Mouse (Mus musculus): ENCODE measurements around the gene Stac3.

Stac3 gene

DNA sequence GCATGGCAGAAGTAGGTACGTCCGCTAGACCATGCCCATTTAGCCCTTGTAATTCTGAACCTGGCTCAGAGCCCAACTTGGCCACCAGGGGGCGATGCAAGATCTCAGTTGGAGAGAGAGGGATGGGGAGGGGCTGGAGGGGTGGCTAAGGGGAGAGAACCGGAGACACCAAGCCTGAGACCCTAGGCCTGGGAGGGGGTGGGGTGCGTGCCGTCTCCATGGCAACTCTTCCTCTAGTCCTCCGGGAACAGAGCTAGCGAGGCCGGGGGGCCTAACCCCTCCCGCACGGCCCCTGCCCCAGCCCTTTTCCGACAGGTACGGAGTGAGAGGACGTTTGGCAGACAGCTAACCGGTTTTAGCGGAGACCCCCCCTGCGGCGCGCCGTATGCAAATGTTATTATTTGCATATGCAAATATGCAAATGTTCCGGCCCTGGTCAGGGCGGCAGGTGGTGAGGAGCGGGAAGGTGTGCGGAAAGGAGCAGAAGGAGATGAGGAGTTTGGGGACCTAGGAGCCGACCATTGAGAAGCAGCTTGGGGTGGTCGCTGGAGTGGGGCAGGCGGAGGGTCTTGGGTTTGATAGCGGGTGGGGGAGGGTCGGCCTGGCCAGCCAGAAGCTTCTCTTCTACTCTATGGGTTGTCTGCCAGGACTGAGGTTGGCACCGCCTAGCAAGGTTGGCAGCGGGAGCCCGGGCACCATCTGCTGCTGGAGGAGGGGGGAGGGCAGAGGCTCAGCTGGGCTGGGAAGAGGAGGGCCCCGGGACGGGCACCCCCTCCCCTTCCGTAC, 7.8 kb downstream of the Stac3 start:
- peak; percentile 88 for DNase-seq (ENCODE audit: low read depth)

DNA sequence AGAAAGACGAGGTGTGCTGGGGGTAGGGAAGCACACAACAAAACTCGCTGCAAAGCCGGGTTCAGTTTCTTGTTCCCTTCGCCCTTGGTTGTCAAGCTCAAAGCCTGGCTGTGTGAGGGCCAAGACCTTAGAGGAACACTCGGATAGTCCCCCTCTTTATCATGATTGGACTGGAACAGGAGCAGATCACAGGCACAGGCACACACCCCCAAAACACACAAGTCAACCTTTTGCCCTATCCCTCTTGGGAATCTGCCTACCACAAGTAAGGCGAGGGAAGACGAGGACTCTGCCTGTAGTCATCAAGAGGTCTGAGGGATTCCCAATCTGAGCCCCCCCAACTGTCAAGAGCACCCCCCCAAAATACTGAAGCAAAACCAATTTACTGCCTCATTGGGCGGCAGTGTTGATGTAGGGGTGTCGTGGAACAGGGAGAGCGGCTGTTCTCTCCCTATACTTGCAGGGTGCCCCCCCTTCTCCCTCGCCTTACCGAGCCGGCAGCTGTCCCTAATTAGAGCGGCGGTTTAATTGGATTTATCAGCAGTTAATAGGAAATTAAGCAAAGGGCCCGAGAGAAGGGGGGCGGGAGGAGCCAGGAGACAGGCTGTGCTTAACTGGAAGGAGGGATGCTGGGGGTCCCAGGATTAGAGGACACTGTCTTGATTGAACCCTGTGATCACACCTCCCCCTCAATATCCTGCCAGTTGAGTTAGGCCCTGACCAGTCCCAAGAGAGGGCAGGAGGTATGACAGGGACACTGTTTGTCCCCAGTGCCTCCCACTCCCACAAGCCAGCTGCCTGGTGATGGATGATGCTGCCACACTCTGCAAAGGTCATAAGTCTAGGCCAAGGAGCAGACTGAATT, 8.6 kb downstream of the Stac3 start:
- no peak for DNase-seq (ENCODE audit: low read depth)

DNA sequence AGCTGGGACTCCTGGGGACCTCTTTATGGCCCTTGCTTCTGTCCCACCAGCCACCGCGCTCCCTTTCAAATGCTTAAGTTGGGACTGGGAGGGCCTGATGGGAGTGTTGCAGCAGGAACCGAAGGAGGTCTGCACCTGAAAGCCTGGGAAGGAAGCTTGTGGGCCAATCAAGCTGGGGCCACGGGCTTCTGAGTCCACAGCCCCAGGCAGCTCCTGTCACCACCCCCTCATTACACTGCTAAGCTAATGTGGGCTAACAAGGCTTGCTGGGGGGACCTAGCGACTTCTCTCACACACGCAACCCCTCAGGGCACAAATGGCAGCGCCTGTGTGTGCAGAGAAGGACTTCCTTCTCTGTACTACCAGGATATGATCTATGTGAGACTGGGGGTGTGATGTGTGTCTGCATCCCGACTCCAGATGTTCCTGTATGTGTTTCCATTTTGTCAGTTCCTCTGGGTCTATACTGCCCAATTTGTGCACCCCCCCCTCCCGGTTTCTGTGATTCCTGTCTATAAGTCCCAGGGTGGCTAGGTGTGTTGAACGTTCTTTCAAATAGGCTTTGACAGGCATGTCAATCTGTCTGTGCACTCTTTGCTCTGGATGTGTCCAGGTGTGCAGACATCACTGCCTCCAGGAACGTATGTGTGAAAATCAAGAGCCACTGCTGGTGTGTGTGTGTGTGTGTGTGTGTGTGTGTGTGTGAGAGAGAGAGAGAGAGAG, 9.6 kb downstream of the Stac3 start:
- DNase-seq (ENCODE audit: low read depth), result no peak

DNA sequence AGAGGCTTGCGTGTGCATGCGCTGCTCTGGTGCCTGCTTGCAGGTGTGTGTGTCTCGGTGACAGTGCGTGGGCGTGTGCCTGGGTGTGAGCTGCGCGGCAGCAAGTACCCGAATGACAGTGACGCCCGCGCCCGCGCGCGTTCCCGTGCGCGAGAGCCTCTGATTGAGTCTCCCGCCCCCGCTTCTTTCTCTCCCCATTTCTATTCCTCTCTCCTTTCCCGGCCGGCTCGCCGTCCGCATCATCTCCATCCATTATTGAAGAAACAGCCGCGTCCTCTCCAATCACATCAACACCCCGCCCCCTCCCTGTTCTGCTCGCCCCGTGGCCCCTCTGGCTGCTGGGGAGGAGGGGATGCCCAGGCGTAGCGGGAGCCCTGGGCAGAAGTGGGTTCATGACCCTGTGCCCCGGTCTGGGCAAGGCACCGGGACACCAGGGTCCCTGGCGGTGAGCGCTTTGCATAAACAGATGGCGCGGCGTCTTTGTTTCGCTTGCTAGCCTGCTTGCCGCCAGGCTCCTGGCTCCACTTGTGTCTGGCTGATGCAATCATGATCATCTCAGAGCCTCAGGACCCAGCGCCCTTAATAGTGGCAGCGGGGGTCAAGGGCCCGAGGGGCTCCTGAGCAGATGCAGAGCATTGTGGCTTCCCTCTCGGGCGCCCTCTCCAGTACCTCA, 10.3 kb downstream of the Stac3 start:
- no peak for DNase-seq (ENCODE audit: low read depth)

DNA sequence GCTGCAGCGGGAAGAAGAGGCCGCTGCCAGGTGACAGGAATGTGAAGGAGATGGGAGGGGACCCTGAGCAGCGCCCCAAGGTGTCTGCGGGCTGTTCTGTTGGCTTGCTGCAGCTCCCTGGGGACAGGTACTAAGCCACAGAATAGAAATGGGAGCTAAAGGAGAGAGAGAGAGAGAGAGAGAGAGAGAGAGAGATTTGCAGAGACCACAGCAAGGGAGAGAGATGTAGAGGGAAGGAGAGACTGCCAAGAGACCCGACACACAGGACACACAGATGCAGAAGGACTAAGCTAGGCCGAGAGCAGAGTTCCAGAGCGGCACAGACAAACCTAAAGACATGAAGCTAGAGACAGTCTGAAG, 10.8 kb downstream of the Stac3 start:
- no peak for DNase-seq (ENCODE audit: low read depth)

DNA sequence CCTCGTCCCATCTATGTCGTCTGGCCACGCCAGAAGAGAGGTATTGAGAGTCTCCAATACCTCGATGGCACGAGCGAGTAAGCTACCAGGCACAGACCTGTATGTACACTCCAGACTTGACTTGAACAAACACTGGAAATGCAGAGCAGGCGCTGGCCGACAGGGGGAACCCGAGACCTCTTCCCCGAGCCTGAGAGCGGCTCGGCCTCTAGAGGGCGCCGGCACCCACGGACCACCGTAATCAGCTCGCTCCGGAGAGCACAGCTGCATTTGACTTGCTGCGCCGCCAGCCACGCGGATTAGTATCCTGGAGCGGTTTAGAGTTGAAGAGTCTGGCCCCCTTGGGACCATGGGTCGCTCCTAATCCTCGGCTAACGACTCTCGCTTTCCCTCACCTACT, 11.3 kb downstream of the Stac3 start:
- DNase-seq (ENCODE audit: low read depth), result peak; percentile 86

DNA sequence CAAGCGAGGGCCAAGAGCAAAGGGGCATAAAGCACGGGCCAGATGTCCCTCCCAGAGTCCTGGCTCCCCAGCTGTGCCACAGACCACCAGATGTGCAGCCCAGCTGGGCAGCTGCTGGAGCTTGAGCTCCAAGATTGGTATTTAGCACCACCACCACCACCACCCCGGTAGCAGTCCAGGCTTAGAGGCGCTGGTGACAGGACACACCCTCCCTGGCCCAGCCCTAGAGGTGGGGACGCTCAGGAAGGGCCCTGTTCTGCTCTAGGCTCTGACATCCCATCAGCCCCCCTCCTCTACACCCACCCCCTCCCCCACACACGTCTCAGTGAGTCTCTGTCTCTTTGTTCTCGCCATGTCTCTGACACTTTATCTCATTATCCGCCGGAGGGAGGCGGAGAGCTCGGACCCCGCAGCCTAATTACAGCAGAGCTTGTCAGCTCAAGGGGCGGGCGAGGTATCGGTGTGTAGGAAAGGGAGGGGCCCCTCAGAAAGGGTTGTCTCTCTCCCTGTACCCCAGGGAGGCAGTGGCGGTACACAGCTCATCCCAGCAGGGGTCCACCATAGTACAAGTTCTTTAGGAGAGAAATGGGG, 12.1 kb downstream of the Stac3 start:
- DNase-seq (ENCODE audit: low read depth), result no peak

DNA sequence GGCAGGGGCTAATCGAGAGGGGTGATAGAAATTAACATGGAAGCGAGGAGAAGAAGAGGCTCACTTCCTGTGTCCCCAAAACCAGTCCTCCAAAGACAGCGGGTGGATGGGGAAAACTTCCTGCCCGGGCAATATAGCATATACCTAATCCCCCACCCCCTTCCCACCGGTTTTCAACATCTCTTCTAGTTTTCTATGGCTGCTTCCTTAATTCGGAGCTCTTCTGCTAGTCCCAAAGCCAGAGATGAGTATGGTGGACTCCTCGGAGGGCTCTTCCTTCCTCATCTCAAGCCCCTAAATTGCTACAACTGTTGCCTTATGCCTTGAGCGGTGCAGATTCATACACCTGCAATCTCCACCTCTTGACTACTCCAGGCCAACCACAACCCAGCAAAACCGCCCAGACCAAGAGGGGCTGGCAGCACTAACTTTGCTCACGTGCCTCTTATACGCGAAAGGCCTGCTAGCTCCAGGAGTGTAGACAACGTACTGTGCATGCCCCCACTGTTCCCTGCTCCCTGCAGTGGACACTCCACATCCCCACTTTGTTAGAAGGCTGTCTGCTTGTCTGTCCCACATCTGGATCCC, 12.7 kb downstream of the Stac3 start:
- DNase-seq (ENCODE audit: low read depth), result no peak

DNA sequence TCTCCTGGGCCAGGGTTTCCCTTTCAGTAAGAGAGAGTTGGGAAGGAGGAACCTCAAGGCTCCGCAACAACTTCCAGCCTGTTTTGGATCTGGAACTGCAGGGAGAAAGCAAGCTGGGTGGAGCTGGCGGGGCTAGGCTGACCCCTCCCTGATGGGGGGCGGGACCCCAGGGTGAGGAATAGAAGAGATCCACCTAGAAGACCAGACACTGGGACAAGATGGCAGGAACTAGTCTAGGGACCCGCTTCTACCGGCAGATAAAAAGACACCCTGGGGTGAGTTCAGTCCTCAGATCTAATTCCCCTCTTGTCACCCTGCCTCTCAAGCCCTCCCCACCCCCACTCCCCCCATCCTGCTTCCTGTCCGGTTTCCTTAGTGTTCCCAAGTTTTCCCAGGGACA, 13.3 kb downstream of the Stac3 start, which contains the start of gene Ndufa4l2:
Gene Ndufa4l2, plus strand, starts transcription at position 204 of the 400 bp plus-strand sequence.
- no peak for DNase-seq (ENCODE audit: low read depth)

DNA sequence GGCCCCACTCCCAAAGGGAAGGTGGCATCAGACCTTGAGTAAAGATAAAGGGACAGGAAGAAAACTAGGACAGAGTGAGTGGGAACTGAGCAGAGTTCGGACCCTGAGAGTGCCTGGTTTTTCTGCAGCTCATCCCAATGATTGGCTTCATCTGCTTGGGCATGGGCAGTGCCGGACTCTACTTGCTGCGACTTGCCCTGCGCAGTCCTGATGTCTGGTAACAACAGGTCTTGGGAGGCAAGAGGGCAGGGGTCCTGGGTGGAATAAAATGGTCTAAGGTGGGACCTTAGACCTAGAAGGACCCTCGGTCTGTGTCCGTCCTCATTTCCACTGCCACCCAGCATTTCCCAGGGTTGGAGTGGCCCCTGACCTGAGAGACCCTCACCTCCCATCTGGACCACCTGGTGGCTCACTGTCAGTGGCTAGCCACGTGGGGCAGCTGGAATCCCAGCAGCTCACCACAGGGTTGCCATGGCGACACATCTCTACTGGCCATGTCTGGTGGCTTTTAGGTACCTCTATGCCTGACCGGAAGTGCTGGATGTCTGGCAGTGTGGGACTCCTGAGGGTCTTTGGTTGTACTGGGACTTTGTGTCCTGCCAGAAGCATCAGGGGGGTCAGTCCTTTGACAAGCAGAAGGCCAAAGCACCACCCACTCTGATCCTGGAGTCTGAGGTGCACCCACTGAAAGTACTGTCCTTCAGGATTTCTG, 13.9 kb downstream of the Stac3 start:
- DNase-seq (ENCODE audit: low read depth), result no peak

DNA sequence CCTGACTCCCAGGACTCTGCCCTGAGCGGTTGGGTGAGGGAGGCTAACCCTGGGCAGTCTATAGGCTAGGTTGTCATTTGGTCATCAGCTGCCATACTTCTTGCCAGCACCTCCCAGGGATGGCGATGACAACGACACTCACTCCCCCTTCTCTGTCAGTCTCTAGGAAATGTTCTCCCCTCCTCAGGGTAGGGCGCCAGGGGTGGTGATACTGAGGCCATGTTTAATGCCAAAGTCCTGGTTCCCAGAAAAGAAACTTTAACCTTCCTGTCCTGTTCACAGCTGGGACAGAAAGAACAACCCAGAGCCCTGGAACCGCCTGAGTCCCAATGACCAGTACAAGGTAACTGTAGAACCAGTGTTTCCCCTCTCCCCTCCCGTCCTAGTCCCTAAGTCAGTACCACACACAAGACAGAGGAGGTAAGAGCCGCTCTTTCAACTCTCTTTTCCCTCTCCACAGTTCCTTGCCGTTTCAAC, 14.5 kb downstream of the Stac3 start:
- no peak for DNase-seq (ENCODE audit: low read depth)

DNA sequence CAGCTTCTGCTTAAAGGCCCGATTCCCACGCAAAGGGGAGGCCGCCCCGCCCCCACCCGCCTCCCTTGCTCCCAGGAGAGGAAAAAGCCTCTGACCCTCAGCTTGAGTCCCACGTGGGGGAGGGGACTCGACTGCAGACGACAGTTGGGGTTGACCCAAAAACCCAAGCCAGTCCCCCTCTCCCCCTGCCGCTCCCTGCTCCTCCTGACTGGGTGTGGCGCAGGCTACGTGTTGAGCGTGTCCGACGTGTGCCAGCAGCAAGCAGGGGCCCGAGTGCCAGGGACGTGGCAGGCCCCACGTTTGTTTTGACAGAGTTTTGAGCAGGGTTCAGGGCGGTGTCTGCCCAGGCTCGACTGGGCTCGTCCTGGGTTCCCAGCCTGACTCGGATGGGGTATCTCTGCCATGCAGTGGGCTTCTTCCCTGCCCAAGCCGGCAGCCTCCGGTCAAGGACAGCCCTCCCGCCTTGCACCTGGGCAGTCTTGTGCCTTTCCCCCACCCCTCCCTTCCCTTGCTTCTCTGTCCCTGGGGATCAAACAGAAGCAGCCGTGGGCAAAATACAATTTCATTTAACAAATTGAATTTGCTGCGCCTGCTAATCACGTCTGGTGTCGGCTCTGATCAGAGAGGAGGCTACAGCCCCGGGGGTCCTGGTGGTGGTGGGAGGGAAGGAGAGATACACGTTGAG, 15.2 kb downstream of the Stac3 start:
- no peak for DNase-seq (ENCODE audit: low read depth)

DNA sequence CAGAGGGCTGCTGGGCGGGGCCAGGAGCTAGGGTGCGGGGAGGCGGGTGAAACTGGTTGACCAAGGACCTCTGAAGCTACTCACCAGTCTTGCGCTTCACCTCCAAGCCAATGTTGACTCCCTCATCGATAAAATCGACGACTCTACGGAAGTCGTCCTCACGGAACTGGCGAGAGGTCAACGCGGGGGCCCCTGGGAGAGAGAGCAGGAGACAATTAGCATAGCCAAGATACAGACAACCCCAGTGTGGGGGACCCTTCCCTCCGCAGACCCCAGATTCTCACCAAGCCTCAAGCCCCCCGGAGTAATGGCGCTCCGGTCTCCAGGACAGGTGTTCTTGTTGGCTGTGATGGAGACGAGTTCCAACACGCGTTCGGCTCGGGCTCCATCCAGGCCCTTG, 16.5 kb downstream of the Stac3 start:
- DNase-seq (ENCODE audit: low read depth), result no peak

DNA sequence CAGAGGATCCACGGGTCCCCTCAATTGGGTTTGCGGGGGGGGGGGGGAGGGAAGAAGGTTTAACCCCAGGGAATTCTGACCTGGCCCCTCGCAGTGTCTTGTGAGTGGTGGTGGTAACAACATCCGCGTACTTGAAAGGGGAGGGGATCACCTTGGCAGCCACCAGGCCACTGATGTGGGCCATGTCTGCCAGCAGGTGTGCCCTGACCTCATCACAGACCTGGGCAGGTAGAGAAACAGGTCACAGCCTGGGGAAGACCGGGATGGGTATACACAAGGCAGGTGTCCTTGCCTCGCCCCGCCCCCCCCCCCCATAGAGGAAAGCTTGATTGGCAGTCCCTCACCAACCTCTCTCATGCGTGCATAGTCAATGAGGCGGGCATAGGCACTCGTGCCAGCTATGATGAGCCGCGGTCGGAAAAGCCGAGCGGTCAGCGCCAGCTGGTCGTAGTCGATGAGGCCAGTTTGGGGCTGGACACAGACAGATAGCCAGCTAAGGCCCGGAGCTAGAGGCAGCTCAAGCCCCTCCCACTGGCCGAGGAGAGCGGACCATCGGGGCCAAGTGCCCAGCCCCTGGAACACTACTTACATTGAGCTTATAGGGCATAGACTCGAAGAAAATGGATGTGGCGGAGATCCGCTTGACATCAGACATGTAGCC, 17.7 kb downstream of the Stac3 start:
- no peak for DNase-seq (ENCODE audit: low read depth)

DNA sequence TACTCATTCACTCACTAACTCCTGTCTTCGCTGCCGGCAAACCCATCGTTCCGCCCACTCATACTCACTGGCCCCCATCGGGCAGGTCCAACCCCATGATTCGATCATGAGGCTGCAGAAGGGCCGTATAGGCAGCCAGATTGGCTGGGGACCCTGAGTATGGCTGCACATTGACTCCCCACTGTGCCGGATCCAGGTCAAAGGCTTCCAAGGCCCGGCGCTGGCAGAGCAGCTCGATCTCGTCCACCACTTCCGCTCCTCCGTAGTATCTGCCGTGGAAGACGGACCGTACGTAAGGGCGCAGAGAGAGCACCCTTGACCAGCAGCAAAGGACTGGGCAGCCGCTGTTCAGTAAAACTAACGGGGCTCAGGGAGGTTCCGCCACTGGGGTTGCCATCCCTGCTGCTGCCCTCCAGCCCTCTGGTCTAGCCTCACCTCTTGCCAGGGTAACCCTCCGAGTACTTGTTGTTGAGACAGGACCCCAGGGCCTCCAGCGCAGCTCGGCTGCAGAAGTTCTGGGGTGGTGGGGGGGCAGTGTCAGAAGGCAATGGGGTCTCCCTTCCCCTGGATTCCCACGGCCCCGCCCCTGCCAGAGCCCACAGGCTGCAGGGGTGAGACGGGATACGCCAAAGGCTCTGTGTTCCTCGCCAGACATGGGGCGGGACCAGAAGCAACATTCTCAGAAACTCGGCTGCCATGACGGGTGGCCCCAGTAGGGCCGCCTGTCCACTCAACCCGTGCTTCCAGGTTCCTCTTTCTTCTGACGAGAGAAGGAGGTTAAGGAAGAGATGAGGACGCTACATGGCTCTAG, 18.6 kb downstream of the Stac3 start:
- no peak for DNase-seq (ENCODE audit: low read depth)

DNA sequence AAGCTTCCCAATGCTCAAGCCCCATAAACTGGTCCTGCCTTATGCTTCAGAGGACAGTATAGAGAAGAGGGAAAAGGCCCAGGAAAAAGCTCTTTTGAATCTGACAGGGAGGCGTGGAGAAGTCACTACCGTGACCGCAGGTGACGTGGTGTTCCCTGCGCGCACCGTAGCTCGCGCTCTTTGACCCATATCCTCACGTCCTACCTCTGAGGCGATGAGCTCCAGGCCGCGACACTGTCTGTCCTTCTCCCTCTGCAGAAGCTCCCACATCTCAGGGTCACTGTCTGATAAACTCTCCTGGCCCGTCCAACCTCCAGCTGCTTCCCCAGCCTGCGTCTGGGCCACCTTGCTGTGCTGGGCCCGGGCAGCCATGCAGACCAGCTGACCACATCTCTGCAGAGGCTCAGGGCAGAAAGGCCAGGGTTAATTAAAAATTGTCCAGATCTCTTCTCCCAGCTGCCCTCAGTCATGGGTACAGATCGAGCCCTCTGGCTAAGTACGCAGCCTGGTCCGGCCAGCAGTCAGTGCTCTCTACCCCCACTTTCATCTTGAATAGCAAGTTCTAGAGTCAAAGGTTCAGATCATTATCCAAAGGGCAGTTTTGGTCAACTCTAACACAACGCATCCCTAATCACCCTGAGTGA, 19.4 kb downstream of the Stac3 start:
- DNase-seq (ENCODE audit: low read depth), result no peak

DNA sequence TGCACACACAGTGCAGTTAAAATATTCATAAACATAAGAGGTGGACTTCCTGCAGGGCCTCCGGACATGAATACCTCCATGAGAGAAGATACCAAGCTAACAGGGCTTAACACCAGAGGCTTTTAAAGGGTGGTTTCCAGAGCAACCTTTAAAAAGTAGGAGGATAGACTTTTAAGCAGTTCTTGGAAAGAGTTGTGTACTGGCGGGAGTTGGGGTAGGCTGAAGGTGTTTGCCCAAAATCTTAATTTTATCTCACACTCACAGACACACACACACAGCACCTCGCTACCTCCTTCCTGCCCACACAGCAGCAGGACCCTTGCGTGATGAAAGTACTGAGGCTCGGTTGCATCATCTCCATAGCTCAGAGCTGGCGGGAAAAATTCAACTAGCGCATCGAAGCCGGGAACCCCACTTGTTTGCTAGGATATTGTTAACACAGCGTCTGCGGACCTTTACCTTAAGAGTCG, 20.2 kb downstream of the Stac3 start:
- no peak for DNase-seq (ENCODE audit: low read depth)

DNA sequence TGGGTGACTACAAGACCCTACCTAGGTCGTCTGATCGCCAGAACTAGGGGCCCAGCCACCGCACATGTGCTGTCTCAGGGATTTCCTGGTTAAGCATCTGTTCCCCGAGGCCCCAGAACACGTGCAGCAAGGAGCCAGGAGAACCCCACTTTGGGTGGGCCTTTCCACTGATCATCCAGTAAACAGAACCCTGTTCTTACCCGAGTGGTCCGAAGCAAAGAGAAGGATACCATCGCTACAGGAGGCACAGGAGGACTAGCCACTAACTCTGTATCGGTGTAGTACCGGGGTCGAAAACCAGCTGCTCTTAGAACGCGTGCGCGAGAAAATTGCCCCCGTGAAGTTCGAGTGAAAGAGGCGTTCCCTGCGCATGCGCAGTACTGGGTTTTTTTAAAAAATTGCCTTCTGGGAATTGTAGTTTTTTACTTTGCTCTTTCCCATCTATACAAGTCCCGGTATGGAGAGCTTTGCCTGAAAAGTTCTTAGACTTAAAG, 20.6 kb downstream of the Stac3 start, which contains the start of gene Shmt2:
Gene Shmt2, minus strand, starts transcription at position 357 of the 494 bp plus-strand sequence.
- DNase-seq (ENCODE audit: low read depth), result peak; percentile 94
